Mouse (Mus musculus): Measurements from ENCODE around the gene Eef1a2.

- TF ChIP-seq POLR2A (IDR thresholded peaks at IDR 0.05; ENCODE audit: low read depth, low read length) (no peak), CTCF (IDR thresholded peaks at IDR 0.05; ENCODE audit: borderline replicate concordance, insufficient read depth, low read length) (no peak)
Observed at GRCm38 (mm10) chr2:181122642-181123041, 34.2 kb downstream of the Eef1a2 start.
